Mouse (Mus musculus): Measurements from ENCODE around the gene Brd1.
"Not testable (repeated sequence)": the region's sequence is repeated elsewhere in the genome, so short reads cannot be mapped to it uniquely, and the experiment has no call there.

GRCm38 (mm10) chr15:88774630-88775029 lies 40.6 kb upstream of the Brd1 start:
- not testable (repeated sequence) for TF ChIP-seq EP300 (IDR thresholded peaks at IDR 0.05)
- TF ChIP-seq CTCF (IDR thresholded peaks at IDR 0.05) = peak; percentile 15
